Mouse (Mus musculus) frontal cortex, postnatal 36 days (tissue): ENCODE data around the gene Trip6.

Experiments used
- DNase-seq, 2 experiments: peaks; one replicate each; pipeline ENCODE4 v3.0.0; 2022; ENCODE audit warnings: low spot score in 2 of 2

The Trip6 gene

DNA sequence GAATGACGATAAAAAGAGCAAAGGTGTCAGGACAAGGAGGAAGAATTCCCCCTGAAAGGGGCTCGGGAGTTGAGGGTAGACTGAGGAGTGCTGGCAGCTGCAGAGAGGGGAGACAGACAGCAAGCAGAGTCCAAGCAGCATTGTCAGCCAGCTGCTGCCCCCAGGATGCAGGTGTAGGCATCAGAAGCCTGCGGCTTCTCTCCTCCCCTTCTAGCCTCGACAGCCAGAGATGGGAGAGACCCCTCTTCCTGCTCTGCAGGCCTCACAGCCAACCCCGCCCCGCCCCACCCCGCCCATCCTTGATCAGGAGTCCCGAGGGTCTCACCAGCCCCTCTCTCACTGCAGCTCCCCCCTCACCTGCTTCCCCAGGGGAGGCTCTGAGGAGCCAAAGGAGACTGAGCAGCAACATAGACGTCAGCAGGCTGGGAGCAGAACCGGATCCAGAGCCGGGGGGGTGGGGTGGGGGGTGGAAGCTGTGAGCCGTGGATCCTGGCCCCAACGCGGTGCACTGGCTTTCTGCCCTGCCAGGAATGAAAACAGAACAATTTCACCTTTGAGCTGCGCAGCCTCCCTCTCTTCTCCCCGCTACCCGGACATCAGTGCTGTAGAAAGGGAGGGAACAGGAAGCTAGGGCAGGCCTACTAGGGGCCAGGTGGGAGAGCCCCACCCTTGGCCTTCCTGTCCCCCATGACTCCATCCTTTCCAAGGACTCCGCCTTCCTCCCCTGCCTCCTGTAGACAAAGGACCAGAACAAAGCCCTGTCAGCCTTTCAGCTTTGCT lies 45.9 kb downstream of the Trip6 start:
- DNase-seq, result no peak

DNA sequence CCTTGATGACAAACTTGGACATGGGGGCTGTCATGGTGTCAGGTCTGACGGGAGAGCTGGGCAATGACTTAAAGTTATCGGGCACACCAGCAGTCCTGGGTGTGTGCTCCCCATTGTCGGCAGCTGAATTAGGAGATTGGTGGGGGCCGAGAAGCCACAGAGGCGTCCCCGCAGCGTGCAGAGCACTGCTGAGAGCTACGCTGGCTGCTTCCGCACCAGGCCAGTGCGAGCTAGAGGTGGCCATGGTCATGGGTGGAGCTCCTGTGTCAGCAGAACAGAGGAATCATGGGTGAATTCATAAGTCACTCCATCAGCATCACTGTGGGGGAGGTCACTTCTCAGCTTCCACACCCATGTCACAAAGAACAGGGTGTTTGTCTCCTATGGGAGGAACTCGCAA lies 49.4 kb downstream of the Trip6 start:
- DNase-seq, result no peak

DNA sequence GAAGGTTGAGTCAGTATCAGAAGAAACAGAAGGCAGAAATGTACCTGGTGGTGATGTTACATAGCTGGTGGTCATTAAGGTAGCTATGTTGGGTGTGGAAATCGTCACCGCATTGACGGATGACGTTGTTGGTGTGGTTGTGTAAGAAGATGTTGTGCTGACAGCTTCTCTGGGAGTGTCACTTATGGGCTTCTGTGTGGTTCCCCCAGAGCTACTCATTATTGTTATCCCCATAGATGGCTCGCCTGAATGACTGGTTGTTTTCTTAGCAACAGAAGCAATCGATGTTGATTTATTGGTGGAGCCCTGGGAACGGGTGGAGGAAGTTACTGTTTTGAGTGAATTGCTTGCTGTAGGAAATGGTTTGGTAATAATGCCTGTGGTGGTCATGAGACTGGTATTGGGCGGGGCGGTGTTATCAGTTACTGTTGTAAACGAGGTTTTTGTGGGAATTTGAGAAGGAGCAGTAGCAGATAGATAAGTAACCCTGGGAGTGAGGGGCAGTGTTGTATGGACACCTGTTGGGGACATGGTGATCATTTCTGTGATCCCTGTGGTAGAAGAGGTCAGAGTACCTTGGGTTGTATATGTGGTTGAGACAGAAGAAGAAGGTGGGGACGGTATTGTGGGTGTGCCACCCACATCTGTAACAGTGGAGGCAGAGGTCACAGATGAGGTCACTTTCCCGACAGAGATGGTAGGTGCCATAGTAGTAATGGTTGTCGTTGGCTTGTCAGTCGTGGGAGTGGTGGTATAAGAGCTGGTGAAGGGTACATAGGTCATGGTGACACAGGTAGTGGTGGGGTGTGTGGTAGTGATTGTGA lies 50.1 kb downstream of the Trip6 start:
- DNase-seq, result no peak
